Mouse (Mus musculus): Measurements from ENCODE around the gene Gm9767. TPM values are rescaled to one million over a fixed set of nuclear protein-coding genes. Genes with fewer than 3 reads are reported as not detected.

Gm9767 gene
- polyA plus RNA-seq, 1 experiment from 2014 or later: 0.77 TPM

- H3K9me3 ChIP-seq (ENCODE audit: control insufficient read depth, low read length): no peaks in the 10 kb centered on the region
- DNase-seq (ENCODE audit: low spot score) (no peak), ATAC-seq (replicated peaks; ENCODE audit: low FRiP score, low TSS enrichment, low read depth) (no peak)
- H3K9ac ChIP-seq (ENCODE audit: low read length): no peak overlapping the region
- no peaks in the 10 kb centered on the region for H3K36me3 ChIP-seq (ENCODE audit: control insufficient read depth, insufficient read depth, low read length)
- no peak overlapping the region for H3K4me2 ChIP-seq (ENCODE audit: low read length)
- H3K27me3 ChIP-seq (replicated peaks; ENCODE audit: control insufficient read depth, insufficient read depth, low read length): peaks cover 2% of the 10 kb centered on the region; the same call in 1 of the 2 replicates
- 77% methylated on average over 3 of the region's 3 CpGs for WGBS
- no peak overlapping the region for H3K27ac ChIP-seq (ENCODE audit: low read depth)
- H3K4me3 ChIP-seq (ENCODE audit: low read depth, low read length): no peak overlapping the region
- no peaks in the 10 kb centered on the region for H3K4me1 ChIP-seq (replicated peaks; ENCODE audit: control insufficient read depth, insufficient read depth, low read length)
These were observed 1.6 kb downstream of the Gm9767 start for GRCm38 (mm10) chr10:26079678-26080077.

GRCm38 (mm10) chr10:26082081-26082480, 4.0 kb downstream of the Gm9767 start:
- 58% methylated on average over 4 of the region's 4 CpGs for WGBS
- ATAC-seq (replicated peaks; ENCODE audit: low FRiP score, low TSS enrichment, low read depth) (no peak), DNase-seq (ENCODE audit: low spot score) (peak; percentile 71)
- Histone ChIP-seq H3K4me2 (ENCODE audit: low read length) (no peak overlapping the region), H3K27ac (ENCODE audit: low read depth) (no peak overlapping the region), H3K36me3 (ENCODE audit: control insufficient read depth, insufficient read depth, low read length) (no peaks in the 10 kb centered on the region), H3K4me1 (replicated peaks; ENCODE audit: control insufficient read depth, insufficient read depth, low read length) (no peaks in the 10 kb centered on the region), H3K9ac (ENCODE audit: low read length) (no peak overlapping the region), H3K9me3 (ENCODE audit: control insufficient read depth, low read length) (no peaks in the 10 kb centered on the region), H3K27me3 (replicated peaks; ENCODE audit: control insufficient read depth, insufficient read depth, low read length) (peaks cover 2% of the 10 kb centered on the region; the same call in 1 of the 2 replicates), H3K4me3 (ENCODE audit: low read depth, low read length) (no peak overlapping the region)

- no peak for DNase-seq (ENCODE audit: low spot score)
- ATAC-seq (replicated peaks; ENCODE audit: low FRiP score, low TSS enrichment, low read depth): no peak
- Histone ChIP-seq H3K27me3 (replicated peaks; ENCODE audit: control insufficient read depth, insufficient read depth, low read length) (no peaks in the 10 kb centered on the region), H3K4me3 (ENCODE audit: low read depth, low read length) (no peak overlapping the region), H3K4me2 (ENCODE audit: low read length) (no peak overlapping the region), H3K9ac (ENCODE audit: low read length) (no peak overlapping the region), H3K27ac (ENCODE audit: low read depth) (no peak overlapping the region), H3K9me3 (ENCODE audit: control insufficient read depth, low read length) (no peaks in the 10 kb centered on the region), H3K4me1 (replicated peaks; ENCODE audit: control insufficient read depth, insufficient read depth, low read length) (no peaks in the 10 kb centered on the region), H3K36me3 (ENCODE audit: control insufficient read depth, insufficient read depth, low read length) (no peaks in the 10 kb centered on the region)
- WGBS: 83% methylated on average over 3 of the region's 3 CpGs
These were observed 25.4 kb downstream of the Gm9767 start for GRCm38 (mm10) chr10:26103330-26103982.

GRCm38 (mm10) chr10:26114409-26114808, 36.4 kb downstream of the Gm9767 start:
- Histone ChIP-seq H3K9me3 (ENCODE audit: control insufficient read depth, low read length) (no peaks in the 10 kb centered on the region), H3K4me3 (ENCODE audit: low read depth, low read length) (no peak overlapping the region), H3K36me3 (ENCODE audit: control insufficient read depth, insufficient read depth, low read length) (no peaks in the 10 kb centered on the region), H3K9ac (ENCODE audit: low read length) (no peak overlapping the region), H3K4me2 (ENCODE audit: low read length) (no peak overlapping the region), H3K27me3 (replicated peaks; ENCODE audit: control insufficient read depth, insufficient read depth, low read length) (no peaks in the 10 kb centered on the region), H3K4me1 (replicated peaks; ENCODE audit: control insufficient read depth, insufficient read depth, low read length) (no peaks in the 10 kb centered on the region), H3K27ac (ENCODE audit: low read depth) (no peak overlapping the region)
- no peak for ATAC-seq (replicated peaks; ENCODE audit: low FRiP score, low TSS enrichment, low read depth)
- WGBS: 78% methylated on average over 4 of the region's 4 CpGs
- no peak for DNase-seq (ENCODE audit: low spot score)

- Histone ChIP-seq H3K36me3 (ENCODE audit: control insufficient read depth, insufficient read depth, low read length) (no peaks in the 10 kb centered on the region), H3K27me3 (replicated peaks; ENCODE audit: control insufficient read depth, insufficient read depth, low read length) (no peaks in the 10 kb centered on the region), H3K9ac (ENCODE audit: low read length) (no peak overlapping the region), H3K9me3 (ENCODE audit: control insufficient read depth, low read length) (no peaks in the 10 kb centered on the region), H3K4me2 (ENCODE audit: low read length) (no peak overlapping the region), H3K4me1 (replicated peaks; ENCODE audit: control insufficient read depth, insufficient read depth, low read length) (no peaks in the 10 kb centered on the region), H3K27ac (ENCODE audit: low read depth) (no peak overlapping the region), H3K4me3 (ENCODE audit: low read depth, low read length) (no peak overlapping the region)
- WGBS: 92% methylated on average over 6 of the region's 6 CpGs
- DNase-seq (ENCODE audit: low spot score) (no peak), ATAC-seq (replicated peaks; ENCODE audit: low FRiP score, low TSS enrichment, low read depth) (no peak)
These were observed 41.2 kb downstream of the Gm9767 start for GRCm38 (mm10) chr10:26119067-26119821.

DNA sequence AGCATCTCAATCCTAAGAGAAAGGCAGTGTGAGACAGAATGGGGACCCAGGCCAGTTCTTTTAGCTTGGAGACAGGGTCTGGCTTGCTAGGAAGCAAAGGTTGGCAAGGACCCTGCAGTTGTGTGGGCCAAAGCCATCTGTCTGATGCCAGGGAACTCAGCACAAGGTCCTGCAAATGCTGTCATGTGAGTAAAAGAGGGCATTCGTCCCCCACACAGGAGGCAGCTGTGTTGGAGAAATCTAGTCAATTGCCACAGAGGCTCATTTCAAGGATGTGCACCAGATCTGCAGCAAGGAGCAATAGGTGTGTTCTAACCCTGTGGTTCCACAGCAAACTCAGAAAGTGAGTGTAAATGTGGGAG, 41.7 kb downstream of the Gm9767 start:
- H3K27ac ChIP-seq (ENCODE audit: low read depth): no peak overlapping the region
- DNase-seq (ENCODE audit: low spot score) (no peak), ATAC-seq (replicated peaks; ENCODE audit: low FRiP score, low TSS enrichment, low read depth) (no peak)
- no peaks in the 10 kb centered on the region for H3K27me3 ChIP-seq (replicated peaks; ENCODE audit: control insufficient read depth, insufficient read depth, low read length)
- no peaks in the 10 kb centered on the region for H3K4me1 ChIP-seq (replicated peaks; ENCODE audit: control insufficient read depth, insufficient read depth, low read length)
- 80% methylated on average over 1 of the region's 1 CpGs for WGBS
- H3K9me3 ChIP-seq (ENCODE audit: control insufficient read depth, low read length): no peaks in the 10 kb centered on the region
- H3K9ac ChIP-seq (ENCODE audit: low read length): no peak overlapping the region
- no peak overlapping the region for H3K4me2 ChIP-seq (ENCODE audit: low read length)
- H3K4me3 ChIP-seq (ENCODE audit: low read depth, low read length): no peak overlapping the region
- H3K36me3 ChIP-seq (ENCODE audit: control insufficient read depth, insufficient read depth, low read length): no peaks in the 10 kb centered on the region

Other genes starting within 250 kb of the Gm9767 start
- 18.7 and 23.1 TPM in 2 replicates for gene Tmem200a, start 797 bp downstream of the Gm9767 start, polyA plus RNA-seq (2014; fragmentation: Nextera tagmentation; extraction: Ambion mirVana)
- not detected in 2 replicates for gene Samd3, start 151.5 kb downstream of the Gm9767 start, polyA plus RNA-seq (2014; fragmentation: Nextera tagmentation; extraction: Ambion mirVana)